Mouse (Mus musculus) spleen, adult 2 months (tissue): ENCODE data around the gene Rb1.

ENCODE experiments used
- CTCF ChIP-seq: fragments of 200-500 bp; IDR thresholded peaks from 2 replicates; pipeline ENCODE4 v1.5.1; 2011; ENCODE audit warnings: mild to moderate bottlenecking, inconsistent platforms; ENCODE audit not compliant: insufficient read depth, insufficient read length, insufficient replicate concordance; ENCODE audit errors: extremely low read depth
- POLR2A ChIP-seq: fragments of 200-500 bp; IDR thresholded peaks from 2 replicates; pipeline ENCODE4 v1.6.1; 2011; ENCODE audit warnings: low read depth, low read length, inconsistent platforms

GRCm38 (mm10) chr14:73181144-73181543, 144.5 kb downstream of the Rb1 start:
- TF ChIP-seq CTCF (no peak), POLR2A (no peak)
